Mouse (Mus musculus) left cerebral cortex, adult 8-10 months (tissue): ENCODE data around the gene Rerg. TPM values are rescaled to one million over a fixed set of nuclear protein-coding genes. Genes with fewer than 3 reads are reported as not detected.
A peak's percentile ranks its signal among the peaks of the same experiment; 100 is the strongest.

Experiments used
- DNase-seq, 2 experiments: peaks; one replicate each; pipeline ENCODE4 v3.0.0; 2022; ENCODE audit warnings: low spot score in 2 of 2
- total RNA-seq, 4 experiments: library from RNA; stranded (reverse); gene quantifications; 2 replicates each; pipeline ENCODE4 v1.2.4; 2022

Gene Rerg
- total RNA-seq, 4 experiments from 2014 or later, result 13.6 to 17.9 (median 15.1) TPM

GRCm38 (mm10) chr6:137163061-137163460 is 7.2 kb downstream of the Rerg start:
- no peak for DNase-seq

GRCm38 (mm10) chr6:137162481-137162880 is 7.8 kb downstream of the Rerg start:
- DNase-seq, result no peak

- DNase-seq, result no peak
Measured at GRCm38 (mm10) chr6:137161491-137162088, 8.7 kb downstream of the Rerg start.

- DNase-seq, result no peak
Measured at GRCm38 (mm10) chr6:137159372-137159926, 10.8 kb downstream of the Rerg start.

GRCm38 (mm10) chr6:137156437-137157219 is 13.7 kb downstream of the Rerg start:
- DNase-seq, result no peak

- DNase-seq, result no peak
Measured at GRCm38 (mm10) chr6:137155196-137156137, 14.8 kb downstream of the Rerg start.

GRCm38 (mm10) chr6:137153021-137153420 is 17.3 kb downstream of the Rerg start:
- DNase-seq, result no peak

GRCm38 (mm10) chr6:137151015-137151414 is 19.3 kb downstream of the Rerg start:
- no peak for DNase-seq

- DNase-seq, result no peak
Measured at GRCm38 (mm10) chr6:137149833-137150232, 20.5 kb downstream of the Rerg start.

- no peak for DNase-seq
Measured at GRCm38 (mm10) chr6:137146910-137147309, 23.4 kb downstream of the Rerg start.

- DNase-seq, result no peak
Measured at GRCm38 (mm10) chr6:137145611-137146010, 24.7 kb downstream of the Rerg start.

GRCm38 (mm10) chr6:137144958-137145535 is 25.2 kb downstream of the Rerg start:
- DNase-seq, result peak in 1 of 2 experiments; percentile 21

GRCm38 (mm10) chr6:137144526-137144840 is 25.8 kb downstream of the Rerg start:
- no peak for DNase-seq

GRCm38 (mm10) chr6:137143818-137144525 is 26.3 kb downstream of the Rerg start:
- DNase-seq, result no peak

GRCm38 (mm10) chr6:137142796-137143195 is 27.5 kb downstream of the Rerg start:
- no peak for DNase-seq

GRCm38 (mm10) chr6:137141247-137141820 is 29.0 kb downstream of the Rerg start:
- no peak for DNase-seq

GRCm38 (mm10) chr6:137138822-137139221 is 31.5 kb downstream of the Rerg start:
- no peak for DNase-seq

GRCm38 (mm10) chr6:137138391-137138790 is 31.9 kb downstream of the Rerg start:
- no peak for DNase-seq

- DNase-seq, result no peak
Measured at GRCm38 (mm10) chr6:137136401-137136800, 33.9 kb downstream of the Rerg start.
